Mouse (Mus musculus): ENCODE data around the gene Tk1.
A peak's percentile ranks its signal among the peaks of the same experiment; 100 is the strongest.

Tk1 gene

DNA sequence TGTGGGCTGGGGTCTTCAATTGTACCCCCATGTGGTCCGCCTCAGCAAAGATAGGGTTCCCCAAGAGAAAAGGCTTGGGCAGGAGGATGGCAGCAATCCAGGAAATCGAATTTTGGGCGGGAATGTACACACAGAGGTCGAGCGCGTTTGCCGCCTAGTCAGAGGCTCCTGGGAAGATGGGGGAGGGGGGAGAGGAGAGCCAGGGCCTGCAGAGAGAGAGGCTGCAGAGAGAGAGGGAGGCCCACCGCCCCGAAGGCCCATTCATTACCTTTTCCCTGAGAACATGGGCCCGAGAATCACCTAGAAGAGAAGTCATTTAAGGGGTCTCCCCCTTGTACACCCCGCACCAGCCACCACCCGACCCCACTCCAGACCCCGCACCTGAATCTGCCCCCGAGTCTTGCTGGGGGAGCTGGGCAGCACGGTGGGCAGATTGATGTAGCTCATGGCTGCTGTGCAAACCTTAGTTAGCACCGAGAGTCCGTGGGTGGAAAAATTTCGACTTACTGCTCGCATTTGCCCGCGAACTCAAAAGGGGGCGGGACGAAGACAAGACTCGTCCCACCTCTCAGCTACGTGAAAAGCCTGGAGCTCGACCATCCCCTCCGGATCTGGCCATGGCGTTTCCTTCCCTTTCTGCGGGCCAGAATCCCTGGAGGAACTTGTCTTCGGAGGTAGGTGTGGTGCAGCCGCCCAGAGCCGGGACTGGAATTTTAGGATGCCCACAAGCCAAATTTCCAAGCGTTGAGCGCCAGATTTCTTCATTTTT is at the start of gene Tk1, which contains the start of gene Afmid:
Tk1 (minus strand) TSS at position 760 of the 769 bp plus-strand sequence.
Afmid (plus strand) TSS at position 592 of the 769 bp plus-strand sequence.
- peak; percentile 82 for DNase-seq (ENCODE audit: low spot score)

DNA sequence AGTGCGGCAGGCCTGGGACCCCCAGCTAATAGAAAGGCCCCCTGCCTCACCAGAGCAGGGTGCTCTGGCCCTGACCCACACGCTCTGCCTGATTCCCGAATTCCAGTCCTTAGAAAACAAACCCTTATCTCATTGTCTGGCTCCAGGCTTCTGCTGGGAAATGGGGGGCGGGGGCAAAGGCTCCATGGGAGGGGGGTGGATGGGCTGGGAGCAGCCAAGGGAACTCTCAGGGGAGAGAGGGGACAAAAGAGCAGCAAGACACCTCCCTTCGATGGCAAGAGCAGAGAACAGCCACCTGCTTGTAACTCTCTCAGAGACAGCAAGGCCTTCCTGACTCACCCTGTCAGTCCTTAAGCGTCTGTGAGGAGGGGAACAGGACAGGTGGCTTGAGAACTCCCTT is 49.8 kb upstream of the Tk1 start:
- no peak for DNase-seq (ENCODE audit: low spot score)

DNA sequence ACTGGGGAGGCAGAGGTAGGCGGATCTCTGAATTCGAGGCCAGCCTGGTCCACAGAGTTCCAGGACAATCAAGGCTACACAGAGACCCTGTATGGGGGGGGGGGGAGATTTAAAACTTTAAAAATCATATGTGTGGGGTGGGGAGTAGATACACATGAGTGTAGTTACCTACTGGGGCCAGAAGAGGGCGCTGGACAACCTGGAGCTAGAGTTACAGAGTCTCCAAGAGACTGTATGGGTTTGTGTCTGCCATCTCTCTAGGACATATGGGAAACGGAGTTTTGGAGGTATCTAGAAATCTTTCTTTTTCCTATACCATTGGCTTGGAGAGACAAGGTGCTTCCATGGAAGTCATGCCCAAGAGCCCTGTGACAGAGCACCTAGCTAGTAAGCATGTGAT is 48.5 kb upstream of the Tk1 start:
- DNase-seq (ENCODE audit: low spot score), result no peak

DNA sequence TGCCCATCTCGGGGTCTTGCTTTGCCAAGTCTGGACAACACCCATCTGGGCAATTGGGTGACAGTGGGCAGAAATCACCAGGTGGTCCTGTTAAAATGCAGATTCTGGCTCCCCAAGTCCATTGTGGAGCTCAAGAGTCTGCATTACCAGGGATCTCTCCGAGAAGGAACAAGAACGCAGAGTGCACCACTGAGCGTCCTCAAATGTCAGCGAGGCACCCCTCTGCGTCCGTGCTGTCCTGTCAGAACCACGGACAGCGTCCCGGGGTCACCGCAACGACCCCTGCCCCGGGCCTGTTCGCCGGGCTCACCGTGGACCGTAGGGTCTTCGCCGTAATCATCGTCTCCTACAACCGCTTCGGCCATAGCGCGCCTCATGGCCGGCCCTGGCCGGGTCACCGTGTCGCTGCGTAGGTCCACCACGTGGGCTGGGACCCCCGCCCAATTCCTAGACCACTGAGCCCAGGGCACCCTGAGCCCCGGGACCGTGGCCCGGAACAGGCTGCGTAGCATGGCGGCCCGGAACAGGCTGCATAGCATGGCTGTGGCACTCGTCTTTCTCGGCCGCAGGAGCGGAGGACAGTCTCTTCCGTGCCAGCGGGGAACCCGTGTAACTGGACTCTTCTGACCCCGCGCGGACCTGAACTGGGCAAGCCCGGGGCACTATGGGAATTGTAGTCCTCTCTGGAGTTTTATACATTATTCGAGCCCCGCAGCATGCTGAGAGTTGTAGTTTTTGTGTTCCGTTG is 47.1 kb upstream of the Tk1 start, which contains the start of gene Tha1:
Tha1 (minus strand) TSS at position 621 of the 748 bp plus-strand sequence.
- DNase-seq (ENCODE audit: low spot score), result peak; percentile 81

DNA sequence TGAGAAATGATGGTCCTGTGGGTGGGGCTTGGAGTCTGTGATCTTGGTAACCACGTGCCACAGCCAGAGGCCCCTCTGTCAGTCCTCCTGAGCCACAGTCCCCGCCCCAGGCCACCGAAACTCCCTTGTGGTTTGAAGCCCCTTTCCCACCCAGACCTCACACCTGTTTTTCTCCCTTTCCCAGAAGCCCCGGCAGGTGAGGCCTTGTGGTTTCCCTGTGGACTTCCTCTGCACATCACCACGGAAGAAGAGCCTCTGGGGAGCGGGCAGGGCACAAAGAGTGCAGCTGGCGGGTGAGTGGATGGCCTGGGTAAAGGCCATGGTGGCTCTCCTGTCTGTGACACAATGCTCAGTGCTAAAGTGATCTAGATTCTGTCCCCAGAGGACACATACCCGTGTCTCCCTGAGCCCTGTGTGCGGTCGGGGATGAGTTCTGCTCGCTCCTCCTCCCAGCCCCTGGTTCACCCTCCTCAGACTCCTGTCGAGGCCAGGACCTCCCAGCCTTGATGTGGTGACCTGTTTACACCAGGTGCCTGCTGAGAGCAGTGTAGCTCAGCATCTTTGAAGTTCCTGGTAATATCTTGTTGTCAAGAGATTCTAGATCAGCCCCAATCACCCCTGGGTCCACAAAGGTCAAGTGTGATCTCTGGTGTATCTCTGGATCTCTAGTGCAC is 46.2 kb upstream of the Tk1 start:
- DNase-seq (ENCODE audit: low spot score), result no peak

DNA sequence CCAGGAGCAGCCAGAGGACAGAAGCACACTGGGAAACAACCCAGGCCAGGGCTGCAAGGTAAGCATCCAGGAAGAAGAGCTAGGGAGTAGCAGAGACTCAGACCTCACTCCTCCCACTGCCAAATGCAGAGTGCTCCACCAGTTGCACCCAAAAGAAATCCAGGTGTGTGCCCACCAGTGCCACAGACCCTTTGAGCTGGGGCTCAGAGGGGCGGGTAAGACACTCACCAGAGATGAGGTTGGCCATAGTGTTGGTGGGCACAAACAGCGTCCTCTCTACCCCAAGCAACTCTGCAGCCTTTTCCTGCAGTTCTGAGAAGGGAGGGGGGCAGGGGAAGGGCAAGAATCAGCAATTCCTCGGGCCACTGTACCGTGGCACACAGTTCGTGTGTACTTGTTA is 45.5 kb upstream of the Tk1 start:
- DNase-seq (ENCODE audit: low spot score), result no peak

DNA sequence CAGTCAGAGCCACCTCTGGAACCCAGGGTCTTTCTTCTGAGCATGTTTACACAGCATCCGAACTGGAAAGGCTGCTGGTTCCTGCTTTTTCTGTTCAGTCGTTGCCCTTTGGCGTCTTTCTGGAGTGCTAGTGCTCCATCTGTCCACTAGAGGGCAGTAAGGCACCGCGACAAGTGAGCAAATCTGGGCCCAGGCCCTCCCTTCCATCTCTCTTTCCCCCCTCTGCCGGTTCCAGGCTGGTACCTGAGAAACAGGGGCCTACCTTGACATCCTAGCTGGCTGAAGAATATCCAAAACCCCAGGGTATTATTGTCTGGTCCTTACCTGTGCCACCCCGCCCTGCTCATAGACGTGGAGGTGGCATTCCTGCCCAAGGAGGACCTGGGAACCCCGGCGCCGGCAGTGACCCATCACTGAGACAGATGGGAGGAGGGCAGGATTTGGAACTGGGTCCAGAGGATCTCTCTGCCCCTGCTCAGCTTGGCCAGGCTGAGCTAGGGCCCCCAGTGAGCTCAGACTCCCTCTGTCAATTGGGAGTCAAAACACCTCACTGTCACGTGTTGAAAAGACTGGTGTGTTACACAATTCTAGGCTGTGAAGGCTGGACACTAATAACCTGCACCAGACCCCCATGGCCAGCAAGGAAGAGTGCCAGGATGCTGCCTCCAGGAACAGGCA is 44.9 kb upstream of the Tk1 start:
- peak; percentile 74 for DNase-seq (ENCODE audit: low spot score)

DNA sequence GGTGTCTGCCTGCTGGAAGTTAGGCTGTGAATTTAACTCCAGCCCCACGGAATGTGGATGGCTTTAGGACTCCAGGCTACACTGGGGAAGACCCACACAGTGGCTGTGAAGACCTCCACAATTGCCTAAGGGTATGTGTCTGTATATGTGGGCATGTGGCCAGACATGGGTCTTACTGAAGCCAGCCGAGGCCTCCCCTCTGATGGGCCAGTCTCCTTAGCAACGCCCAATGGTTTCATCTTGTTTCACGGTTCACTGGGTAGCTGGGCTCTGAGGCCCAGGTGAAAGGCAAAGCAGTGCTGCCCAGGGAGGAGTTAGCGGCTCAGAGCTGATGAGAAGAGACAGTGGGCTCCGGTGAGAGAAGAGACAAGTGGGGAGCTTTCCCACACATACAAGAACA is 40.1 kb upstream of the Tk1 start:
- DNase-seq (ENCODE audit: low spot score), result no peak

DNA sequence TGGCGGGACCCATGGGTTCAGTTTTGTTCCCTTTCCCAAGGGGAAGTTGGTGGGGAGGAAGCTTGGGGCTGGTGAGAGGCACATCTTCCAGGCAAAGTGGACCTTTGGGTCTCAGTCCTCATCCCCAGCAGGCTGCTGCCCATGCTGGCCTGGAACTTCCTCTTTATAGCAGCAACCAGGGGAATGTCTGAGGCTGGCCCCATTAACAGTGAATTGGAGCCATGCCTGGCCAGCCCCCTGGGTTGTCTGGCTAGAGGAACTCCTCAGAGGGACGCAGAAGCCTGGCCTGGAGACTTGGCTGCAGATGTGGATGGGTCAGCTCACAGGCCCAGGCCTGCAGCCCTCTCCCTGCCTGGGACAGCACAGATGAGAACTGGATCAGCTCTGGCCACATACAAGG is 38.9 kb upstream of the Tk1 start:
- DNase-seq (ENCODE audit: low spot score), result no peak

DNA sequence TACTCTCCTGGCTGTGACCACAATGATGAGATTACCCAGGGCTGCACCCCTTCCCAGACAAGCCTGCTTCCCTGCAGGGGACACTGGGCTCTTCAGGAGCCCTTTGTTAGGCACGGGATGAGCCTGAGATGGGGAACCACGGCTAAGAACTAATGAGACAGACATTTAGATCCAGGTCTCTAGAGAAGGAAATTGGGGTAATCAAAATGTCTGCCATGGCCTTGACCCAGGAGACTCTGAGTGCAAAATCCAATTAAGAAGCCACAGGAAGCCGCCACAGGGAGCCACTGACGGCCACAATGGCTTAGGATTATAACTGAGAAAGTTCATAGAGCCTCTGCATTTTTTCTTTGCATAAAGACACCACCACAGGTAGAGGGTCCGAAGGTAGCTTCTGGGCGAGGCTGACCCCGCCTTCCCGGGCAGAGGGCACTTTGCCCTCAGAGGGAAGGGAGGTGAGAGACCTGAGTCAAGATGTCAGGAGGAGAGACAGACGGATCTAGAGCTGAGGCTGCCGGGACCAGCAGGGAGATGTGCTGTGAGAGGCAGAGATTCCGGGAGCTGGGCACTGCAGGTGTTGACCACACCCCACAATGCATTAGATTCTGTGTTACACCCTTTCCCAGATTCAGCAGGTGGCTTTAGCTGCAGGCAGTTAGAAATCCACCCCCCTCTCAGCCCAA is 37.4 kb upstream of the Tk1 start:
- DNase-seq (ENCODE audit: low spot score), result no peak

DNA sequence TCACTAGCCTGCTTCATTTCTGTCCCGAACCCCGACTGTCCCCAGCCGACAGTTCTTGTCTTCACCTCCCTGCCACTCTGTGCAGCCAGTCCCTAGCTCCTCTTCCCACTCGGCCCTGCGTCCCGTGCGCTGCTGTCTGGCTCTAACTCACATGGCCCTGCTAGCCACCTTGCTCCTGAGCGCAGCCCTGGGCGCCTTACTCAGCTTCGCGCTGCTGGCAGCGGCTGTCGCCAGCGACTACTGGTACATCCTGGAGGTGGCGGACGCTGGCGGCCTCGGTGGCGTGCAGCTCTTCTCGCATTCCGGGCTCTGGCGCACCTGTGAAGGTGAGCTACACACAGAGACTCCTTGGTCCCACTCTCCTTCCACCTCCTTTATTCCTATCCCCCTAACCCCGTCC is 34.7 kb upstream of the Tk1 start, which contains the start of gene Tmem235:
Tmem235 (plus strand) TSS at position 152 of the 400 bp plus-strand sequence.
- DNase-seq (ENCODE audit: low spot score), result no peak

DNA sequence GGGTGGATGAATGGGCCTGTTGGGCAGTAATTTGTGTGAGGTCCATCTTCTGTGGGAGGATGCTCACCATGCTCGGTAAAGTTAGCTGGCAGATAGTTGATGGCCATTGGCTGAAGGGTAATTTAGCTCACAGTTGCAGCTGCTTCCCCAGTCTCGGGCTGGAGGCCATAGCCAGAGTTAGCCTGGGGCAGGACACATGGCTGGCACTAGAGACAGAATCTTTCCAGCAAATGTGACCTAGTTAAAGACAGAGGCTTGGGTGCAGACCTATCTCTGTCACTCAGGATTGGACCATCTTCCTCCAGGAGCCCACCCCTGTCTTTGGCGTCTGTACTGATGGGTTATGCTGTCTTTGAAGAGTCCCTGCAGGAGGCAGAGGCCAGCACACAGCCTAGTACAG is 32.5 kb upstream of the Tk1 start:
- DNase-seq (ENCODE audit: low spot score), result no peak

DNA sequence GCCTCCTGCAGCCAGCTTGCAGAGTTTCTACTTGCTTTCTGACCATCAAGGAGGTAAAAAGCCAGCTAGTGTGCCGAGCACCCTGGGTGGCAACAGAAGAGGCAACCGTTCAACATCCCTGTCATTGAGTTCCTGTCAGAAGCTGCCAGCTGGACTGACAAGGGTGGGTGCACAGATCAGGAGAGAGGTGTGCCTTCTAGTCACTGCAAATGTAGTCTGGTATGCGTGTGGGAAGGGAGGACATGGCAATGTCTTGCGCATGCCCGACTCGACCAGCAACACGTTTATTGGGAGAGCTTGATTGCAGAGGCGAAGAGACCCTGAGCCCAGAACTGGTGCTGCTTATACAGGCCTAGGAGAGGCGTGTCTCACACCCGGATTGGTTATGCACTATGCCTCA is 31.6 kb upstream of the Tk1 start:
- no peak for DNase-seq (ENCODE audit: low spot score)

DNA sequence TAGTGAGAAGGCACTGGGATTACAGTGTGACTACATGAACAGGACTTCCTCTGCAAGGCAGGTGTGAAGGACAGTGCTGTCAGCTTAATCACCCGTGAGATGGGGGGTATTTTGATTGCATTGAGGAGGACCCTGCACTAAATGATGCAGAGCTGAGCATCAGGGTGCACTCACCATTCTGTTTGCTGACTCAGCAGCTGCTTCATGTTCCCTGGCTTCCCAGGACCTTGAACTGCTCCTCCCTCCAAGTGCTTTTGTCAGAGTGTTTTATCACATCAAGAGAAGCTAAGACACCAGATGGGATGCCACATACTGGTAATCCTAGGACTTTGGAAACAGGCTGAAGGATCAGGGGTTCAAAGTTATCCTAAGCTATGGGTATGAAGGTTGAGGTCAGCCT is 30.1 kb upstream of the Tk1 start:
- DNase-seq (ENCODE audit: low spot score), result no peak

DNA sequence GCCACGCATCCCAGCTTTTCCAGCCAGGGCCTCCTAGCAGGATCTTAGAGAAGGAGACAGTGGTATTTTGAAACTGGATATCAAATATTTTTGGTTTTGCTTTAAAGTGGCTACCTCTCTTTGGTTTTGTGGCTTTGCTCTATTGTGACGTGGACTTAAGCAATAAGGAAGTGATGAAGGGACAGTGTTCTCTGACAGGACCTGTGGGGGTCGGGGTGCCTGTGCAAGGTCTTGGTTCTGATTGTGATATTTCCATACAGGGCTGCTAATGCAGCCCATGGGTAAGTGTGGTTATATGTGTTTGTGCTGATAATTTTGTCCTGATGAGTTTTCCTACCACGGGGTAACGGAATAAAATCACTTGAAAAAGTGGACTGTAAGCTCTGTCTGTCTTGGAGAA is 29.5 kb upstream of the Tk1 start:
- no peak for DNase-seq (ENCODE audit: low spot score)

DNA sequence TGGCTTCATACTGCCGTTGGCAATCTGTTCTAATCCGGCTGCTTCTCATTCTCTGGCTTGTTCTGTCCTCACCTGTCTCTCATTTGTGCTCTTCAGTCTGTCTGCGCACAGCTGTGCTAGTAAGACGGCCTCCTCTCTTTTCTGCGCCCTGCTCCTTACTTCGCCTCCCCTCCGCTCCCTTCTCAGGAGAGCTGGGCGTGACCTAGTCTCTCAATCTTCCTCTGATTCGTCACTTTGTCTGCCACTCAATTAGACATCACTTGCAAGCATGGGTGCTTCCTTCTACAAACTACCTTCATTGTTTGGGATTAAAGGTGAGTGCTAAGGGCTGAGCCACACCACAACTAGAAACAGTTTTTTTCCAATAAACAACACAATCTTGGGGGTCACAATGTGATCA is 28.3 kb upstream of the Tk1 start:
- no peak for DNase-seq (ENCODE audit: low spot score)

DNA sequence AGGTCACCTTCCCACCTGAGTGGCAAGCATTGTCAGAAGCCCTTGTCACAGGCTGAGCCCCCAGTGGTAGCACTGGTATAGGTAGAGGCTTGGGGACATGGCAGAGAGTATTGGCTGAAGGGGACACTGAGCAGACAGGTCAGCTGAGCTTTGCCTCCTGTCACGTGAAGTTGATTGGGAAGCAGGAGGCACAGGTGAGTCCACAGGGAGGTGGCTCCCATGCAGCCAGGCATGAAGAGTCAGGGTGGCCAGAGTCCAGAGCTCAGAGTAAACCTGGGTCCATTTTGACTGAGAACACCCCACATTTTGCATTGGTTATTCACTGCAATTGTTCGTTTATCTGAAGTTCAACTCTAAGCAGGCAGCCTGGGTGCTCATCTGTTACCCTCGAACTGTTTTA is 27.0 kb upstream of the Tk1 start:
- no peak for DNase-seq (ENCODE audit: low spot score)

DNA sequence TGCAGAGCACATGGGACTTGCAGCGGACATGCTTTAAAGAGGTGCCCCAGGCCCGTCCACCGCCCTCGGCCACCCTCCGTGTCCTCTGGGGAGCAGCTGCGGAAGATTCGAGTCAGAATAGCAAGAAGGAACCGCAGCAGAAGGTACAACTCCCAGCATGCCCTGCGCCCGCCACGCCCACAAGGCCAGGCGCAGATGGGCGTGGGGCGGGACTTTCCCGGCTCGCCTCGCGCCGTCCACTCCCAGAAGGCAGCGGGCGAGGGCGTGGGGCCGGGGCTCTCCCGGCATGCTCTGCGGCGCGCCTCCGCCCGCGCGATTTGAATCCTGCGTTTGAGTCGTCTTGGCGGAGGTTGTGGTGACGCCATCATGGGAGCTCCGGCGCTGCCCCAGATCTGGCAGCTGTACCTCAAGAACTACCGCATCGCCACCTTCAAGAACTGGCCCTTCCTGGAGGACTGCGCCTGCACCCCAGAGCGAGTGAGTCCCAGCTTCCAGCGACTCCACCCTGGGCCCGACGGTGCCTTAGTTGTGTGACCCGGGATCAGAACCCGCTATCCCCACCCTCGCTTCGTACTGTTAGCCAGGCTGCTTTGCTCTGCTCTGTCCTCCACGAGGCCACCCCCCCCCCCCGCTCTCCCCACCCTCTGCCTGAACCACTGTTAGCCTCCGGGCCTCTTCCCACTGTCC is 23.2 kb upstream of the Tk1 start, which contains the start of gene Birc5:
Birc5 (plus strand) TSS at position 267 of the 687 bp plus-strand sequence.
- DNase-seq (ENCODE audit: low spot score), result peak; percentile 99

DNA sequence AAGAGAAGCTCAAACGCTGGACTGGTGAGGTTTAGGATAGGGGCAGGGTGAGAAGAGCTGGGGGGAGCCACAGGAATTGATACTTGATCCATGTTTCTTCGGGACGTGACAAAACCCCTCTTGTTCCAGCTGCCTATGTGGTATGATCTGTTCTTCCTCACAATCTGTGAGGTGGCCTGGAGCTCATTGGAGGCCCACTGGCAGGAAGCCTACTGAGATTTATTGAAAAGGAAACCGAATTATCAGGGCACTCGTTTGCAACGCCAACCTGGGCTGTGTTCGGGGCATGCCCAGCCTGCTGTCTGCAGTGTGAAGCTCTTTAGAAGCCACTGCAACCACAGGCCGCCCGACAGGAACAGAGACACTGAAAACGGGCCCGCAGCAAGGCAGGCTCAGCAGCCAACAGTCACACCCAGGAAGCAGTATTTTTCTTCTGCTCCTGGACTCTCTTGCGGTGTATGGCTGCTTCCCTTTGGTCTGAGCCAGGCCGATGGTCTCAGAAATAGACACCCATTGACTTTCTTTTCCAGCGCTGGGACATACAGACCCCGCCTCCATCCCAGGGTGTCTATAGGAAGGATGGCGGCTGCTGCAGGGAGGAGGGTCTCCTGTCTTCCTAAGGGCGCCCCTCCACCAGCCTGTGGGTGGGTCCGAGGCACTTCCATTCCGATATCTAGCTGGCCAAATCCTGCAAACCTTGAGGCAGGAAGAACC is 22.5 kb upstream of the Tk1 start:
- DNase-seq (ENCODE audit: low spot score), result no peak

DNA sequence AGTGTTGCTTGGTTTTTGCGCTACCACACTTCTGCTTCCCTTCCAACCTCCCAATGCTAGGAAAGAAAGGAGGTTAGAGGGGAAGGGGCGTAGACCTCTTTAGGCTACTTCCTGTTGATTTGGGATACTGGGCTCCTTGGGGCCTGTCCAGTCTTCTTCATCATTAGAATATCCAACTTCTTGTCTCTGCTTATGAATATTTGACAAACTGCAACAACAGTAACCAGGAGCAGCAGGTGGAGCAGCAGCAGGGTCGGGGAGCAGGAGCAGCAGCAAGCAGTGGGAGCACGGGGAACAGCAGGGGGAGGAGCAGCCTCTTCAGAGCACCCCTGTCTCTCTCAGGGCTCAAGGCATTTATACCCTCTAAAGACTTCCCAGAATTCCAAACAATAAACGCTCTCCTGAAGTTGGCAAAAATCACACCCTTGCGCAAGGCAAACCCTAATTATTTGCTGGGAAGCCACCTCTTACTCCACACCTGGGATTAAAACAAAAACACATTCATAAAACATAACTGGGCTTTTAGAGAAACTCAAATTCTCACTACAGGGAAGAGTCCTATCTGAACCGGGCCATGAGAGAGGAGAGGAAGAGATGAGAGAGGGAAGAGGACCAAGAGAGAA is 21.8 kb upstream of the Tk1 start:
- DNase-seq (ENCODE audit: low spot score), result no peak
